Mouse (Mus musculus) MEL (cell line): ENCODE measurements around the gene Hsd11b2.

Experiments used
- CHD2 ChIP-seq: IDR thresholded peaks from 2 replicates; pipeline ENCODE4 v1.6.1; 2011; ENCODE audit warnings: low read length, improper control_type of control experiment
- CTCF ChIP-seq, 3 experiments: IDR thresholded peaks in 2 of 3; conservative IDR thresholded peaks in 1 of 3; 2 replicates each; pipeline ENCODE4 v1.5.1; 2011 to 2012; ENCODE audit warnings: low read length in 3 of 3, low read depth in 2 of 3, mild to moderate bottlenecking in 2 of 3, improper control_type of control experiment in 1 of 3, inconsistent platforms in 1 of 3, mixed read lengths in 1 of 3, moderate library complexity in 1 of 3; ENCODE audit not compliant: control insufficient read depth in 1 of 3, insufficient read depth in 1 of 3, poor library complexity in 1 of 3, severe bottlenecking in 1 of 3
- EP300 ChIP-seq, 2 experiments: IDR thresholded peaks; 2 replicates each; pipeline ENCODE4 v1.6.1; 2011; ENCODE audit warnings: improper control_type of control experiment in 2 of 2, low read length in 2 of 2, low read depth in 1 of 2, mild to moderate bottlenecking in 1 of 2
- HCFC1 ChIP-seq: IDR thresholded peaks from 2 replicates; pipeline ENCODE4 v1.6.1; 2012; ENCODE audit warnings: low read depth, mild to moderate bottlenecking, inconsistent platforms, low read length, improper control_type of control experiment, moderate library complexity
- KAT2A ChIP-seq: conservative IDR thresholded peaks from 2 replicates; pipeline ENCODE4 v1.6.1; 2012; ENCODE audit warnings: low read depth, low read length, improper control_type of control experiment, inconsistent platforms
- MAX ChIP-seq: IDR thresholded peaks from 2 replicates; pipeline ENCODE4 v1.6.1; 2011; ENCODE audit warnings: low read length, improper control_type of control experiment
- TCF12 ChIP-seq: IDR thresholded peaks from 2 replicates; pipeline ENCODE4 v1.6.1; 2014; ENCODE audit warnings: low read depth, mild to moderate bottlenecking, inconsistent platforms, low read length, improper control_type of control experiment, moderate library complexity

GRCm38 (mm10) chr8:105484030-105484368, 34.6 kb upstream of the Hsd11b2 start:
- TF ChIP-seq EP300 (IDR thresholded peaks at IDR 0.05; ENCODE audit: low read depth in 1 of 2, low read length in 2 of 2) (no peak), CTCF (IDR thresholded peaks at IDR 0.05 in 2 of 3, conservative IDR thresholded peaks at IDR 0.05 in 1 of 3; ENCODE audit: control insufficient read depth in 1 of 3, insufficient read depth in 1 of 3, low read depth in 2 of 3, low read length in 3 of 3, poor library complexity in 1 of 3, severe bottlenecking in 1 of 3) (no peak), KAT2A (no peak), HCFC1 (no peak), CHD2 (no peak), MAX (no peak), TCF12 (no peak)
